Comparison of ENCODE assay signal across 27 mouse cellular contexts in genomic region chr17:45458516-45458915, GRCm38 (mm10). TPM values are rescaled to one million over a fixed set of nuclear protein-coding genes. Genes with fewer than 3 reads are reported as not detected.
DNase-seq lines count a peak whose midpoint lies in the region; ATAC-seq and TF ChIP-seq lines count a peak whose summit lies in the region.
"Had no signal": no experiment of that assay in that cellular context is flagged by ENCODE, and none has a peak within 500 bp of the region (broad histone marks: within the 10 kb centered on the region; RNA-seq: fewer than 3 reads in every experiment).

No protein-coding gene starts in this region.

- peak overlapping the region; percentile 35; the same call in 1 of the 2 replicates for H3K27ac ChIP-seq in hindbrain, embryonic 10.5 days
- no peak overlapping the region for H3K27ac ChIP-seq in hindbrain, embryonic 13.5 days
- H3K27ac ChIP-seq in ES-E14 (ENCODE audit: insufficient read depth, low read depth, low read length, poor library complexity, severe bottlenecking) = peak overlapping the region; percentile 98
- H3K27ac ChIP-seq: forebrain, embryonic 10.5 days; forebrain, embryonic 13.5 days; heart, adult 2 months; heart, embryonic 10.5 days; heart, embryonic 13.5 days; hindbrain, embryonic 12.5 days; intestine, embryonic 15.5 days had no signal

- H3K9ac ChIP-seq in hindbrain, embryonic 13.5 days = no peak overlapping the region
- H3K9ac ChIP-seq in ES-E14 (ENCODE audit: insufficient read depth, low read depth, low read length, poor library complexity, severe bottlenecking) = peak overlapping the region; percentile 80
- H3K9ac ChIP-seq: forebrain, embryonic 13.5 days; heart, embryonic 13.5 days; hindbrain, embryonic 12.5 days; intestine, embryonic 15.5 days had no signal

- H3K9me3 ChIP-seq in hindbrain, embryonic 10.5 days = no peaks in the 10 kb centered on the region
- no peaks in the 10 kb centered on the region for H3K9me3 ChIP-seq in hindbrain, embryonic 13.5 days
- no peaks in the 10 kb centered on the region for H3K9me3 ChIP-seq in E14TG2a.4 (ENCODE audit: low read length)
- H3K9me3 ChIP-seq in ES-E14 (ENCODE audit: control insufficient read depth, insufficient read depth, low read depth, low read length) = no peaks in the 10 kb centered on the region
- H3K9me3 ChIP-seq: forebrain, embryonic 10.5 days; forebrain, embryonic 13.5 days; G1E; heart, embryonic 10.5 days; heart, embryonic 13.5 days; hindbrain, embryonic 12.5 days; intestine, embryonic 15.5 days had no signal

- ATAC-seq in hindbrain, embryonic 13.5 days (ENCODE audit: low FRiP score) = no peak
- ATAC-seq: forebrain, embryonic 13.5 days; forebrain, embryonic 16.5 days; hindbrain, embryonic 16.5 days; intestine, embryonic 15.5 days had no signal

- no peak overlapping the region for H3K4me2 ChIP-seq in hindbrain, embryonic 13.5 days
- H3K4me2 ChIP-seq: forebrain, embryonic 13.5 days; heart, embryonic 13.5 days; hindbrain, embryonic 12.5 days; intestine, embryonic 15.5 days had no signal

- H3K36me3 ChIP-seq in hindbrain, embryonic 10.5 days = no peaks in the 10 kb centered on the region
- no peaks in the 10 kb centered on the region for H3K36me3 ChIP-seq in hindbrain, embryonic 13.5 days
- H3K36me3 ChIP-seq in E14TG2a.4 (ENCODE audit: insufficient read depth, low read length) = peaks cover 43% of the 10 kb centered on the region
- no peaks in the 10 kb centered on the region; the same call in 1 of the 2 replicates for H3K36me3 ChIP-seq in ES-E14 (ENCODE audit: control insufficient read depth, insufficient read depth, low read length, poor library complexity, severe bottlenecking)
- H3K36me3 ChIP-seq: forebrain, embryonic 10.5 days; heart, embryonic 10.5 days; heart, embryonic 13.5 days; hindbrain, embryonic 12.5 days; intestine, embryonic 15.5 days had no signal

- 76% methylated on average over 4 of the region's 4 CpGs for WGBS in hindbrain, embryonic 10.5 days
- WGBS in hindbrain, embryonic 13.5 days = 85% methylated on average over 4 of the region's 4 CpGs

- H3K4me1 ChIP-seq in hindbrain, embryonic 10.5 days (replicated peaks) = peaks cover 13% of the 10 kb centered on the region
- peaks cover 14% of the 10 kb centered on the region for H3K4me1 ChIP-seq in hindbrain, embryonic 13.5 days (replicated peaks)
- H3K4me1 ChIP-seq in E14TG2a.4 (replicated peaks; ENCODE audit: low read depth, low read length) = peaks cover 78% of the 10 kb centered on the region
- H3K4me1 ChIP-seq in ES-E14 (ENCODE audit: control insufficient read depth in 2 of 2, insufficient read depth in 2 of 2, low read length in 2 of 2, poor library complexity in 1 of 2) = peaks cover 15 to 17% of the 10 kb centered on the region in 2 experiments
- H3K4me1 ChIP-seq: heart, embryonic 10.5 days; heart, embryonic 13.5 days; intestine, embryonic 15.5 days had no signal

- in situ Hi-C loops in ES-E14 (cut with MboI; ENCODE audit: low sequenced_read_pairs in 2 of 2, unreplicated experiment in 2 of 2) = no loop called here

- H3K27me3 ChIP-seq in hindbrain, embryonic 10.5 days (ENCODE audit: insufficient read depth, poor library complexity, severe bottlenecking) = no peaks in the 10 kb centered on the region
- H3K27me3 ChIP-seq in hindbrain, embryonic 13.5 days = no peaks in the 10 kb centered on the region
- H3K27me3 ChIP-seq in E14TG2a.4 (ENCODE audit: insufficient read depth, low read length) = no peaks in the 10 kb centered on the region
- H3K27me3 ChIP-seq: forebrain, embryonic 13.5 days; heart, embryonic 13.5 days; hindbrain, embryonic 12.5 days; intestine, embryonic 15.5 days had no signal

- no peak for TF ChIP-seq CTCF in E14TG2a.4 (conservative IDR thresholded peaks at IDR 0.05; ENCODE audit: low read length)

- no peak overlapping the region for H3K4me3 ChIP-seq in hindbrain, embryonic 10.5 days
- no peak overlapping the region for H3K4me3 ChIP-seq in hindbrain, embryonic 13.5 days
- H3K4me3 ChIP-seq in E14TG2a.4 (replicated peaks; ENCODE audit: low read length) (peak overlapping the region; percentile 79), ES-E14 (ENCODE audit: insufficient read depth in 1 of 2, low read depth in 1 of 2, low read length in 2 of 2, poor library complexity in 1 of 2, severe bottlenecking in 1 of 2) (peak overlapping the region; percentile 28 to 56)
- H3K4me3 ChIP-seq: forebrain, embryonic 10.5 days; forebrain, embryonic 13.5 days; heart, adult 2 months; heart, embryonic 10.5 days; heart, embryonic 13.5 days; hindbrain, embryonic 12.5 days; intestine, embryonic 15.5 days had no signal

- no peak for DNase-seq in hindbrain, embryonic 10.5 days (ENCODE audit: low spot score)
- no peak for DNase-seq in ES-E14 (ENCODE audit: low read depth, low spot score)
- no peak for DNase-seq in ovary, postnatal 36 days (ENCODE audit: low spot score)
- DNase-seq in kidney, adult 8-10 months = no peak
- DNase-seq: adrenal gland, postnatal 10 days; adrenal gland, postnatal 36 days; cerebellum, adult 18-20 months; cerebellum, adult 9-10 months; cerebellum, postnatal 14 days; gastrocnemius, postnatal 10 days; gastrocnemius, postnatal 36 days; heart, adult 2 months; heart, postnatal 14 days; heart, postnatal 4 days had no signal

TF ChIP-seq in ES-E14, 5 proteins besides CTCF, POLR2A, EP300 and RAD21:
- no peak for TF ChIP-seq CHD2 (IDR thresholded peaks at IDR 0.05; ENCODE audit: low read depth, low read length)
- no peak for TF ChIP-seq MAFK (IDR thresholded peaks at IDR 0.05; ENCODE audit: insufficient read depth, low read depth, low read length)
- no peak for TF ChIP-seq ZNF384 (IDR thresholded peaks at IDR 0.05; ENCODE audit: low read depth, low read length)
- TF ChIP-seq HCFC1 (IDR thresholded peaks at IDR 0.05; ENCODE audit: borderline replicate concordance, insufficient read depth, low read length) = no peak
- no peak for TF ChIP-seq ZC3H11A (IDR thresholded peaks at IDR 0.05; ENCODE audit: borderline replicate concordance, low read depth, low read length)

RNA-seq across cellular contexts. Expression of gene Spats1, which starts 16.7 kb away (rescaled TPM):
- polyA plus RNA-seq in hindbrain, embryonic 10.5 days (2016; fragmentation: Nextera tagmentation; extraction: Ambion mirVana) = 0.31 and 0.36 TPM in 2 replicates
- 2.0 and 2.1 TPM in 2 replicates for polyA plus RNA-seq in hindbrain, embryonic 13.5 days (2015; fragmentation: Nextera tagmentation; extraction: Ambion mirVana)
- 8.5 and 9.7 TPM in 2 replicates for total RNA-seq in ES-E14 (2012; rRNA removed)
- total RNA-seq: adrenal gland, adult 18-20 months; adrenal gland, postnatal 36 days; gastrocnemius, adult 18-20 months; gastrocnemius, postnatal 36 days had no signal
- polyA plus RNA-seq: G1E; heart, adult 2 months had no signal

RNA-seq across cellular contexts. Expression of gene Cdc5l, which starts 25.0 kb away (rescaled TPM):
- polyA plus RNA-seq in hindbrain, embryonic 10.5 days (2016; fragmentation: Nextera tagmentation; extraction: Ambion mirVana) = 54.8 and 65.1 TPM in 2 replicates
- 67.9 and 68.7 TPM in 2 replicates for polyA plus RNA-seq in hindbrain, embryonic 13.5 days (2015; fragmentation: Nextera tagmentation; extraction: Ambion mirVana)
- total RNA-seq in ES-E14 (2012; rRNA removed) = 116 and 125 TPM in 2 replicates

RNA-seq across cellular contexts. Expression of gene Aars2, which starts 48.1 kb away (rescaled TPM):
- polyA plus RNA-seq in hindbrain, embryonic 10.5 days (2016; fragmentation: Nextera tagmentation; extraction: Ambion mirVana) = 27.7 and 35.0 TPM in 2 replicates
- polyA plus RNA-seq in hindbrain, embryonic 13.5 days (2015; fragmentation: Nextera tagmentation; extraction: Ambion mirVana) = 17.4 and 19.1 TPM in 2 replicates
- 36.6 and 60.9 TPM in 2 replicates for total RNA-seq in ES-E14 (2012; rRNA removed)

Comparison
In these comparisons a context has a peak if more than half of its experiments do, and no peak if none do; other contexts are left out.
1. H3K4me3 ChIP-seq: peak in E14TG2a.4 (single experiment) and ES-E14 (2 of 2); none in hindbrain, embryonic 10.5 days (single experiment) and hindbrain, embryonic 13.5 days (single experiment).